Mouse (Mus musculus) midbrain, embryonic 11.5 days (tissue): ENCODE data around the gene Cnpy1. TPM values are rescaled to one million over a fixed set of nuclear protein-coding genes. Genes with fewer than 3 reads are reported as not detected.

Experiments used
- ATAC-seq: fragments of 200-750 bp; cut with Nextera tagmentation; 2 replicates; pipeline ENCODE4 v1.8.0; 2017; ENCODE audit warnings: moderate TSS enrichment, moderate library complexity; ENCODE audit not compliant: low FRiP score
- DNase-seq: peaks from one replicate; pipeline ENCODE4 v3.0.0; 2015; ENCODE audit warnings: low spot score; ENCODE audit errors: missing footprints
- H3K27ac ChIP-seq: fragments of 300-500 bp; sonication (generic); 2 replicates; pipeline ENCODE4 v1.5.1; 2014; ENCODE audit warnings: low read depth, low read length
- H3K27me3 ChIP-seq: fragments of 300-500 bp; sonication (generic); 2 replicates; pipeline ENCODE4 v1.6.1; 2014; ENCODE audit warnings: mild to moderate bottlenecking, low read length, moderate library complexity, mixed read lengths; ENCODE audit not compliant: control insufficient read depth, insufficient read depth
- H3K36me3 ChIP-seq: fragments of 300-500 bp; sonication (generic); 2 replicates; pipeline ENCODE4 v1.6.1; 2014; ENCODE audit warnings: mild to moderate bottlenecking, low read length, moderate library complexity, mixed read lengths; ENCODE audit not compliant: control insufficient read depth, insufficient read depth
- H3K4me1 ChIP-seq: fragments of 300-500 bp; sonication (generic); 2 replicates; pipeline ENCODE4 v1.6.1; 2014; ENCODE audit warnings: low read length; ENCODE audit not compliant: control insufficient read depth, insufficient read depth
- H3K4me2 ChIP-seq: fragments of 300-500 bp; sonication (generic); 2 replicates; pipeline ENCODE4 v1.6.1; 2014; ENCODE audit warnings: mild to moderate bottlenecking, moderate library complexity
- H3K4me3 ChIP-seq: fragments of 300-500 bp; sonication (generic); 2 replicates; pipeline ENCODE4 v1.5.1; 2014; ENCODE audit warnings: low read depth, low read length
- H3K9ac ChIP-seq: fragments of 300-500 bp; sonication (generic); 2 replicates; pipeline ENCODE4 v1.6.1; 2014; ENCODE audit warnings: low read length
- H3K9me3 ChIP-seq: fragments of 300-500 bp; sonication (generic); 2 replicates; pipeline ENCODE4 v1.6.1; 2016; ENCODE audit warnings: low read length; ENCODE audit not compliant: control insufficient read depth
- WGBS: fragments of 180-500 bp; shearing (Covaris S2); extraction: QIAGEN DNeasy Blood & Tissue Kit; methylation state at CpG from one replicate; pipeline ENCODE4 v1.1.7; 2014; 5-methylcytosine and 5-hydroxymethylcytosine counted together
- polyA plus RNA-seq: library from polyadenylated mRNA; unstranded; fragments of >200 nt; fragmentation: Nextera tagmentation; extraction: Ambion mirVana; gene quantifications from 2 replicates; pipeline ENCODE4 v1.2.1, GENCODE M21; 2014

Gene Cnpy1
- polyA plus RNA-seq, 1 experiment from 2014 or later: 131 TPM

- H3K9ac ChIP-seq: peak overlapping the region; percentile 85
- peak overlapping the region; percentile 93 for H3K27ac ChIP-seq
- peaks cover 16% of the 10 kb centered on the region for H3K4me1 ChIP-seq
- no peaks in the 10 kb centered on the region for H3K36me3 ChIP-seq
- ATAC-seq (no peak), DNase-seq (peak; percentile 96)
- H3K4me2 ChIP-seq: peak overlapping the region; percentile 85
- H3K9me3 ChIP-seq: no peaks in the 10 kb centered on the region
- H3K27me3 ChIP-seq: peaks cover 68% of the 10 kb centered on the region
- WGBS: under 1% methylated on average over 29 of the region's 29 CpGs
- peak overlapping the region; percentile 82 for H3K4me3 ChIP-seq
Observed at GRCm38 (mm10) chr5:28167611-28168252, 77.9 kb downstream of the Cnpy1 start.

DNA sequence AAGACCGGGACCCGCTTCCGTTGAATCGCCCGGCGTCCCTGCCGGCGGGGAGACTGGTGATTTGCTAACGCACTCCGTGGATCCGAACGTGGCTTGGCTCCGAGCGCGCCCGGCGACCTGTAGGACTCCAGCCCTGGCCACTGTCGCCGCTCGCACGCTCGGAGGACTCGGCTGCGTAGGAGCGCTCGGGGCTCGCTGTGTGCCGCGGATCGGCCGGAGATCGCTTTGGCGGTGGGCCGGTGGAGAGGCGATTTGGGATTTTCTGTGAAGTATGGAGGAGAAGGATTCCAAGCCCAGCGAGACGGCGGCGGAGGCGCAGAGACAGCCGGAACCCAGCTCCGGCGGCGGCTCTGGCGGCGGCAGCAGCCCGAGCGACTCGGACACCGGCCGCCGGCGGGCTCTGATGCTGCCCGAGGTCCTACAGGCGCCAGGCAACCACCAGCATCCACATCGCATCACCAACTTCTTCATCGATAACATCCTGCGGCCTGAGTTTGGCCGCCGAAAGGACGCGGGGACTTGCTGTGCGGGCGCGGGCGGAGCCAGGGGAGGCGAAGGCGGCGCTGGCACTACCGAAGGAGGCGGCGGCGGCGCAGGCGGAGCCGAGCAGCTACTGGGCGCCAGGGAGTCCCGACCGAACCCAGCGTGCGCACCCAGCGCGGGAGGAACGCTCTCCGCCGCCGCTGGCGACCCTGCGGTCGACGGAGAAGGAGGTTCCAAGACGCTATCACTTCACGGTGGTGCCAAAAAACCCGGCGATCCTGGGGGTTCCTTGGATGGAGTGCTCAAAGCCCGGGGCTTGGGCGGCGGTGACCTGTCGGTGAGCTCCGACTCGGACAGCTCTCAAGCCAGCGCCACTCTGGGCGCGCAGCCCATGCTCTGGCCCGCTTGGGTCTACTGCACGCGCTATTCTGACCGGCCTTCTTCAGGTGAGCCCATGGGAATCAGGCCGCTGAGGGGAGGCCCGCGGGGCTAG lies 79.1 kb downstream of the Cnpy1 start:
- H3K9ac ChIP-seq: peak overlapping the region; percentile 85
- H3K27me3 ChIP-seq: peaks cover 70% of the 10 kb centered on the region
- peak; percentile 96 for DNase-seq
- no peaks in the 10 kb centered on the region for H3K9me3 ChIP-seq
- H3K4me3 ChIP-seq: peak overlapping the region; percentile 82
- ATAC-seq: no peak
- peak overlapping the region; percentile 85 for H3K4me2 ChIP-seq
- H3K4me1 ChIP-seq: peaks cover 18% of the 10 kb centered on the region
- WGBS: under 1% methylated on average over 111 of the region's 111 CpGs
- H3K27ac ChIP-seq: peak overlapping the region; percentile 93
- no peaks in the 10 kb centered on the region for H3K36me3 ChIP-seq

- H3K4me3 ChIP-seq: peak within 1 kb of the TSS; percentile 82
- DNase-seq (peak; percentile 99), ATAC-seq (peak; percentile 92)
- H3K9ac ChIP-seq: peak within 1 kb of the TSS; percentile 85
- peaks cover 73% of the 10 kb centered on the region for H3K27me3 ChIP-seq
- H3K9me3 ChIP-seq: no peaks in the 10 kb centered on the region
- under 1% methylated on average over 92 of the region's 113 CpGs for WGBS
- peak within 1 kb of the TSS; percentile 93 for H3K27ac ChIP-seq
- H3K4me2 ChIP-seq: peak within 1 kb of the TSS; percentile 85
- H3K4me1 ChIP-seq: peaks cover 14% of the 10 kb centered on the region
- no peaks in the 10 kb centered on the region for H3K36me3 ChIP-seq
Observed at GRCm38 (mm10) chr5:28165358-28166255, 80.0 kb downstream of the Cnpy1 start, which contains the start of gene En2. Gene En2 (plus strand): TSS chr5:28165694.

GRCm38 (mm10) chr5:28163926-28164325 lies 81.7 kb downstream of the Cnpy1 start:
- ATAC-seq (no peak), DNase-seq (peak; percentile 92)
- H3K4me1 ChIP-seq: peaks cover 26% of the 10 kb centered on the region
- no peaks in the 10 kb centered on the region for H3K36me3 ChIP-seq
- H3K27ac ChIP-seq: no peak overlapping the region
- no peak overlapping the region for H3K4me3 ChIP-seq
- H3K9ac ChIP-seq: no peak overlapping the region
- peak overlapping the region; percentile 85; the same call in 1 of the 2 replicates for H3K4me2 ChIP-seq
- peaks cover 75% of the 10 kb centered on the region for H3K27me3 ChIP-seq
- no peaks in the 10 kb centered on the region for H3K9me3 ChIP-seq
- WGBS: 5% methylated on average over 1 of the region's 1 CpGs

GRCm38 (mm10) chr5:28161938-28162402 lies 83.6 kb downstream of the Cnpy1 start:
- H3K4me2 ChIP-seq: peak overlapping the region; percentile 55
- H3K27ac ChIP-seq: no peak overlapping the region
- H3K4me1 ChIP-seq: peaks cover 42% of the 10 kb centered on the region
- 0% methylated on average over 24 of the region's 24 CpGs for WGBS
- peak overlapping the region; percentile 24 for H3K4me3 ChIP-seq
- H3K9me3 ChIP-seq: no peaks in the 10 kb centered on the region
- peaks cover 87% of the 10 kb centered on the region for H3K27me3 ChIP-seq
- DNase-seq (peak; percentile 97), ATAC-seq (no peak)
- no peaks in the 10 kb centered on the region for H3K36me3 ChIP-seq
- peak overlapping the region; percentile 72 for H3K9ac ChIP-seq

GRCm38 (mm10) chr5:28161383-28161937 lies 84.1 kb downstream of the Cnpy1 start:
- peak overlapping the region; percentile 2; the same call in 1 of the 2 replicates for H3K27ac ChIP-seq

GRCm38 (mm10) chr5:28159891-28160470 lies 85.6 kb downstream of the Cnpy1 start:
- H3K27ac ChIP-seq: peak overlapping the region; percentile 86; the same call in 1 of the 2 replicates
- peak overlapping the region; percentile 63 for H3K9ac ChIP-seq
- ATAC-seq: no peak
- H3K27me3 ChIP-seq: peaks cover 81% of the 10 kb centered on the region
- peak overlapping the region; percentile 46 for H3K4me2 ChIP-seq
- no peaks in the 10 kb centered on the region for H3K9me3 ChIP-seq
- peaks cover 34% of the 10 kb centered on the region for H3K4me1 ChIP-seq
- 3% methylated on average over 8 of the region's 8 CpGs for WGBS
- 0 out of 2 replicates have a peak overlapping the region, but pooled peaks have one; percentile 26 for H3K4me3 ChIP-seq
- DNase-seq: peak; percentile 93
- no peaks in the 10 kb centered on the region for H3K36me3 ChIP-seq

More at GRCm38 (mm10) chr5:28161383-28161937, 84.1 kb downstream of the Cnpy1 start:
- Histone ChIP-seq H3K36me3 (no peaks in the 10 kb centered on the region), H3K4me2 (peak overlapping the region; percentile 55), H3K4me3 (peak overlapping the region; percentile 24), H3K4me1 (peaks cover 40% of the 10 kb centered on the region), H3K9me3 (no peaks in the 10 kb centered on the region), H3K9ac (peak overlapping the region; percentile 72), H3K27me3 (peaks cover 87% of the 10 kb centered on the region)
- DNase-seq (no peak), ATAC-seq (no peak)
- 3% methylated on average over 20 of the region's 20 CpGs for WGBS

- Histone ChIP-seq H3K36me3 (no peaks in the 10 kb centered on the region), H3K4me3 (peak overlapping the region; percentile 26), H3K27ac (peak overlapping the region; percentile 86), H3K27me3 (peaks cover 74% of the 10 kb centered on the region), H3K4me1 (peaks cover 33% of the 10 kb centered on the region), H3K9me3 (no peaks in the 10 kb centered on the region), H3K9ac (peak overlapping the region; percentile 63), H3K4me2 (peak overlapping the region; percentile 46)
- no peak for ATAC-seq
- no peak for DNase-seq
- WGBS: 1% methylated on average over 15 of the region's 15 CpGs
Observed at GRCm38 (mm10) chr5:28159072-28159458, 86.5 kb downstream of the Cnpy1 start.
